Mouse (Mus musculus) adrenal gland, postnatal 25 days (tissue): ENCODE measurements around the gene Rfxap. TPM values are rescaled to one million over a fixed set of nuclear protein-coding genes. Genes with fewer than 3 reads are reported as not detected.
A peak's percentile ranks its signal among the peaks of the same experiment; 100 is the strongest.
"Not testable (repeated sequence)": the region's sequence is repeated elsewhere in the genome, so short reads cannot be mapped to it uniquely, and the experiment has no call there.

Experiments used
- DNase-seq: peaks from one replicate; pipeline ENCODE4 v3.0.0; 2021; ENCODE audit warnings: mixed read lengths
- total RNA-seq: library from RNA; stranded (reverse); gene quantifications from 2 replicates; pipeline ENCODE4 v1.2.3, GENCODE M21; 2021

The Rfxap gene
- total RNA-seq, 1 experiment from 2014 or later: 34.7 TPM

- no peak for DNase-seq
Measured at GRCm38 (mm10) chr3:54766034-54766433, 41.6 kb downstream of the Rfxap start.

GRCm38 (mm10) chr3:54765521-54765920 is 42.1 kb downstream of the Rfxap start:
- DNase-seq: not testable (repeated sequence)

- no peak for DNase-seq
Measured at GRCm38 (mm10) chr3:54764418-54764817, 43.2 kb downstream of the Rfxap start.

- no peak for DNase-seq
Measured at GRCm38 (mm10) chr3:54761258-54761657, 46.3 kb downstream of the Rfxap start.

GRCm38 (mm10) chr3:54760321-54761115 is 47.1 kb downstream of the Rfxap start:
- no peak for DNase-seq

GRCm38 (mm10) chr3:54759211-54759610 is 48.4 kb downstream of the Rfxap start:
- no peak for DNase-seq

- no peak for DNase-seq
Measured at GRCm38 (mm10) chr3:54757446-54757845, 50.1 kb downstream of the Rfxap start.

GRCm38 (mm10) chr3:54756058-54756457 is 51.5 kb downstream of the Rfxap start:
- DNase-seq: peak; percentile 56

GRCm38 (mm10) chr3:54755145-54756041 is 52.2 kb downstream of the Rfxap start, which contains the start of gene Smad9:
Smad9 (plus strand) TSS chr3:54755582.
- DNase-seq: peak; percentile 87

- no peak for DNase-seq
Measured at GRCm38 (mm10) chr3:54753411-54753810, 54.2 kb downstream of the Rfxap start.

Other genes starting within 250 kb of the Rfxap start
- gene Supt20, start 115.0 kb downstream of the Rfxap start, total RNA-seq: 54.4 and 68.9 TPM in 2 replicates
- gene Gm21958, start 93.4 kb downstream of the Rfxap start, total RNA-seq: not detected in 2 replicates
- 40.7 and 47.9 TPM in 2 replicates for gene Exosc8, start 72.4 kb downstream of the Rfxap start, total RNA-seq
- 47.3 and 52.3 TPM in 2 replicates for gene Alg5, start 72.3 kb downstream of the Rfxap start, total RNA-seq
- 42.6 and 44.4 TPM in 2 replicates for gene Smad9, start 52.2 kb downstream of the Rfxap start, total RNA-seq
- gene Sertm1, start 108.1 kb upstream of the Rfxap start, total RNA-seq: not detected in 2 replicates
- gene Ccna1, start 247.7 kb upstream of the Rfxap start, total RNA-seq: not detected in 2 replicates